Mouse (Mus musculus) bone marrow, adult 2 months (tissue): Measurements from ENCODE around the gene Fam161b.

ENCODE experiments used
- CTCF ChIP-seq: fragments of 200-500 bp; IDR thresholded peaks from 2 replicates; pipeline ENCODE4 v1.5.1; 2011; ENCODE audit warnings: low read length, control low read depth; ENCODE audit not compliant: control insufficient read depth, insufficient read depth
- POLR2A ChIP-seq: fragments of 200-500 bp; IDR thresholded peaks from 2 replicates; pipeline ENCODE4 v1.6.1; 2011; ENCODE audit warnings: low read depth, mild to moderate bottlenecking, control low read depth, low read length, borderline replicate concordance; ENCODE audit not compliant: control insufficient read depth

GRCm38 (mm10) chr12:84373831-84374481 is 12.3 kb upstream of the Fam161b start:
- TF ChIP-seq POLR2A (no peak), CTCF (no peak)
